Mouse (Mus musculus): ENCODE results near the gene Baz2a. TPM values are rescaled to one million over a fixed set of nuclear protein-coding genes. Genes with fewer than 3 reads are reported as not detected.
"Not testable (repeated sequence)": the region's sequence is repeated elsewhere in the genome, so short reads cannot be mapped to it uniquely, and the experiment has no call there.

Gene Baz2a
- total RNA-seq, 1 experiment from 2014 or later = 17.8 TPM

- ATAC-seq (replicated peaks in 1 of 2; ENCODE audit: insufficient read depth in 1 of 2, low FRiP score in 2 of 2, low TSS enrichment in 1 of 2, low read depth in 1 of 2, poor library complexity in 2 of 2, severe bottlenecking in 2 of 2) = no peak
Measured at GRCm38 (mm10) chr10:128142165-128142564, 50.8 kb downstream of the Baz2a start.

DNA sequence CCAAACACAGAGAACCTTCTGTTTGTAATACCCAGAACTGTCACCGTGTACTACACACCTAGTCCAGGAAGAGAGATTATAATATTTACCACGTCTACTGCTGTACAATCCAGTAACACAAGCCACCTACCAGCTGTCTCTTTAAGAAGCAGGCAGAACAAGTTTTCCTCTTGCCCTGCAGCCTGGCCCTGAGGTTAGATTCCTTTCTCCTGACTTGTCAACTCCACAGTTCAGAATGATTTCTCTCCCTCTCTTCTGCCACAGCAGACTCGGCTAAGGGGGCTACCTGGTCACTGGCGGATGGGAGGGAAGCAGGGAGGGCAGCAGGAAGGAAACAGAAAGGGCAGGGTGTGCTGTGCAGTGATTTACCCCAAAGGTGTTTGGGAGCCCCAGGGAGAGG, 52.3 kb downstream of the Baz2a start:
- no peak for ATAC-seq (replicated peaks in 1 of 2; ENCODE audit: insufficient read depth in 1 of 2, low FRiP score in 2 of 2, low TSS enrichment in 1 of 2, low read depth in 1 of 2, poor library complexity in 2 of 2, severe bottlenecking in 2 of 2)

GRCm38 (mm10) chr10:128144961-128145360, 53.6 kb downstream of the Baz2a start:
- ATAC-seq (replicated peaks in 1 of 2; ENCODE audit: insufficient read depth in 1 of 2, low FRiP score in 2 of 2, low TSS enrichment in 1 of 2, low read depth in 1 of 2, poor library complexity in 2 of 2, severe bottlenecking in 2 of 2) = no peak

- no peak for ATAC-seq (replicated peaks in 1 of 2; ENCODE audit: insufficient read depth in 1 of 2, low FRiP score in 2 of 2, low TSS enrichment in 1 of 2, low read depth in 1 of 2, poor library complexity in 2 of 2, severe bottlenecking in 2 of 2)
Measured at GRCm38 (mm10) chr10:128148789-128149365, 57.5 kb downstream of the Baz2a start.

GRCm38 (mm10) chr10:128149592-128149991, 58.2 kb downstream of the Baz2a start:
- peak; percentile 95 to 98 for ATAC-seq (replicated peaks in 1 of 2; ENCODE audit: insufficient read depth in 1 of 2, low FRiP score in 2 of 2, low TSS enrichment in 1 of 2, low read depth in 1 of 2, poor library complexity in 2 of 2, severe bottlenecking in 2 of 2)

DNA sequence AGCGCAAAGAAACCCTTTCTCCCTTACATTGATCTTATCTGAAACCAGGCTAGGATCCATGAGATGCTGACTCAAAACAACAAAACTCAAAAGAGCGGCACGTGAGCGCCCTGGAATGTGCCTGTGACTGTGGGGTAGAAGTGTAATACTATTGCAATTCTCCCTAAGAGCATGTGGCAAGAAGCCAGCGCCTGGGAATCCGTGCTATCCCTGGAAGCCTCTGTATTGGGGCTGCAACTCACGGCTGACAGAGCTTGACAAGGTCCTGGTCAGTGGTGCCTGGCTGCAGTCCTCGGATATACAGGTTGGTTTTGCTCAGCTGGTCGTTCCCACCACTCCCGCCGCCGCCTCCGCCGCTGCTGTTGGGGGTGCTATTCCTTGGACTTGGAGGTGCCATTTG, 59.6 kb downstream of the Baz2a start:
- ATAC-seq (replicated peaks in 1 of 2; ENCODE audit: insufficient read depth in 1 of 2, low FRiP score in 2 of 2, low TSS enrichment in 1 of 2, low read depth in 1 of 2, poor library complexity in 2 of 2, severe bottlenecking in 2 of 2) = no peak

DNA sequence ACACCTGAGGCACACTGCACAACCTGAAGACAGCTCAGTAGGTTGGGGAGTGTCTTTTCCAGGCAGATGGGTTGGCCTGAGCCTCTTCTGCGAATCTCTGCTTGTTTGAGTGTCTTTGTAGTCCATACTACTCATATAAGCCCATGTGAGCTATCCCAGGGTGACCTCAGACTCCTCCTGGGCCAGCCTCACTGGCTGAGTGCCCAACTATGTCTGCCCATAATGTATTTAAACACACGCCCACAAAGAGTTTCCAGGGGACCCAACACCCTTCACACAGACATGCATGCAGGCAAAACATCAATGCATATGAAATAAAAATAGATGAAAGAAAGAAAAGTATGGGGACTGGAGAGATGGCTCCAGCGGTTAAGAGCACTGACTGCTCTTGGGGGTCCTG, 62.6 kb downstream of the Baz2a start:
- no peak for ATAC-seq (replicated peaks in 1 of 2; ENCODE audit: insufficient read depth in 1 of 2, low FRiP score in 2 of 2, low TSS enrichment in 1 of 2, low read depth in 1 of 2, poor library complexity in 2 of 2, severe bottlenecking in 2 of 2)

DNA sequence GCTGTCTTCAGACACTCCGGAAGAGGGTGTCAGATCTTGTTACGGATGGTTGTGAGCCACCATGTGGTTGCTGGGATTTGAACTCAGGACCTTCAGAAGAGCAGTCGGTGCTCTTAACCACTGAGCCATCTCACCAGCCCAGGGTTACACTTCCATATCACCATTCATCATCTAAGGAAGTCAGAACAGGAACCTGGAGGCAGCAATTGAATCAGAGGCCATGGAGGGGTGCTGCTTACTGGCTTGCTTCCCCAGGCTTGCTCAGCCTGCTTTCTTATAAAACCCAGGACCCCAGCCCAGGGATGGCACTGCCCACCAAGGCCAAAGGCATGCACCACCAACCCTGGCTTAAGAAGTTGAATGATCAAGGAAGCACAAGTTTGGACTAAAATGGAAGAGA, 74.3 kb downstream of the Baz2a start:
- ATAC-seq (replicated peaks in 1 of 2; ENCODE audit: insufficient read depth in 1 of 2, low FRiP score in 2 of 2, low TSS enrichment in 1 of 2, low read depth in 1 of 2, poor library complexity in 2 of 2, severe bottlenecking in 2 of 2) = not testable (repeated sequence)

DNA sequence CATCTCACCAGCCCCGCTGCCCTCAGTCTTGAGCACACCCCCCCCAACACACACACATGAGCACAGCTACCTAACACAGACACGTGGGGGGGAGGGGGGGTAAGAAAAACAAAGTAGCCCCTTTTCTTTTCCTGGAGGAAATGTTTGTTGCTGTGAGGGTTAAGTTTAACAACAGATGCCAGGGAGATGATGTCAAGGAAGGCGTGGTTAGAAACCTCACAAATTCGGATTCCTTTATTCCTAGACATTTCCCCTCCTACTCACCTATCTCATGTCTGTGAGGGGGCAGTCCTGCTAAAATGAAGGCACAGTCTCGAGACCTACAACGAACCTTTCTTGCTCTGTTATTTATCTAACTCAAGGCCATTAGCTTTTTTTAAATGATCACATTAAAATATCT, 75.7 kb downstream of the Baz2a start:
- no peak for ATAC-seq (replicated peaks in 1 of 2; ENCODE audit: insufficient read depth in 1 of 2, low FRiP score in 2 of 2, low TSS enrichment in 1 of 2, low read depth in 1 of 2, poor library complexity in 2 of 2, severe bottlenecking in 2 of 2)

- not testable (repeated sequence) for ATAC-seq (replicated peaks in 1 of 2; ENCODE audit: insufficient read depth in 1 of 2, low FRiP score in 2 of 2, low TSS enrichment in 1 of 2, low read depth in 1 of 2, poor library complexity in 2 of 2, severe bottlenecking in 2 of 2)
Measured at GRCm38 (mm10) chr10:128171348-128171747, 80.0 kb downstream of the Baz2a start.

GRCm38 (mm10) chr10:128175302-128175701, 83.9 kb downstream of the Baz2a start:
- no peak for ATAC-seq (replicated peaks in 1 of 2; ENCODE audit: insufficient read depth in 1 of 2, low FRiP score in 2 of 2, low TSS enrichment in 1 of 2, low read depth in 1 of 2, poor library complexity in 2 of 2, severe bottlenecking in 2 of 2)

- ATAC-seq (replicated peaks in 1 of 2; ENCODE audit: insufficient read depth in 1 of 2, low FRiP score in 2 of 2, low TSS enrichment in 1 of 2, low read depth in 1 of 2, poor library complexity in 2 of 2, severe bottlenecking in 2 of 2) = peak; percentile 95 to 97
Measured at GRCm38 (mm10) chr10:128175996-128176755, 84.8 kb downstream of the Baz2a start.

DNA sequence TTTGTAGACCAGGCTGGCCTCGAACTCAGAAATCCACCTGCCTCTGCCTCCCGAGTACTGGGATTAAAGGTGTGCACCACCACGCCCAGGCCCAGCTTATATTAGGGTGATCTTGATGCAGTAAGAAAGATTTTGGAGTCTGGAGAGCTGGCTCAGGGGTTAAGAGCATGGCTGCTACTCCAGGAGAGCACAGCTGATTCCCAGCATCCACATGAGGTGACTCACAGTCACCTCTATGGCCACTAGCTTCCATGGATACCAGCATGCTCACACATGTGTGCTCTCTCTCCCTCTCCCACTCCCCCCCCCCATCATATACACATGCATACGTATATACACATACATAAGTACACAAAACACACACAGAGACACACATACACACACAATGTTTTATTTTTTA, 85.9 kb downstream of the Baz2a start:
- ATAC-seq (replicated peaks in 1 of 2; ENCODE audit: insufficient read depth in 1 of 2, low FRiP score in 2 of 2, low TSS enrichment in 1 of 2, low read depth in 1 of 2, poor library complexity in 2 of 2, severe bottlenecking in 2 of 2) = no peak

Other genes with a start within 250 kb of the Baz2a start
- gene Rdh19, start 241.6 kb upstream of the Baz2a start, total RNA-seq (2017) = not detected in 2 replicates
- gene Rdh16f2, start 225.1 kb upstream of the Baz2a start, total RNA-seq (2017) = not detected in 2 replicates
- gene Rdh7, start 202.8 kb upstream of the Baz2a start, total RNA-seq (2017) = not detected in 2 replicates
- not detected in 2 replicates for gene Sdr9c7, start 193.1 kb upstream of the Baz2a start, total RNA-seq (2017)
- not detected in 2 replicates for gene Hsd17b6, start 84.0 kb upstream of the Baz2a start, total RNA-seq (2017)
- gene Prim1, start 76.4 kb upstream of the Baz2a start, total RNA-seq (2017) = 108 and 113 TPM in 2 replicates
- gene Naca, start 56.0 kb upstream of the Baz2a start, total RNA-seq (2017) = 2,160 and 2,701 TPM in 2 replicates
- 249 and 336 TPM in 2 replicates for gene Ptges3, start 32.6 kb upstream of the Baz2a start, total RNA-seq (2017)
- gene Atp5b, start 8.3 kb upstream of the Baz2a start, total RNA-seq (2017) = 1,271 and 2,840 TPM in 2 replicates
- gene Rbms2, start 88.7 kb downstream of the Baz2a start, total RNA-seq (2017) = 6.9 and 9.3 TPM in 2 replicates
- 0.38 and 0.79 TPM in 2 replicates for gene Gls2, start 102.9 kb downstream of the Baz2a start, total RNA-seq (2017)
- gene Spryd4, start 120.2 kb downstream of the Baz2a start, total RNA-seq (2017) = 10.3 and 11.9 TPM in 2 replicates
- gene Mip, start 134.3 kb downstream of the Baz2a start, total RNA-seq (2017) = 0.69 TPM in 1 of 2 replicates, not detected in the other
- gene Timeless, start 140.5 kb downstream of the Baz2a start, total RNA-seq (2017) = 52.8 and 60.3 TPM in 2 replicates
- gene Apon, start 162.5 kb downstream of the Baz2a start, total RNA-seq (2017) = 0.19 TPM in 1 of 2 replicates, not detected in the other
- gene Apof, start 177.1 kb downstream of the Baz2a start, total RNA-seq (2017) = not detected in 2 replicates
- 12.3 and 18.1 TPM in 2 replicates for gene Stat2, start 179.0 kb downstream of the Baz2a start, total RNA-seq (2017)
- gene Il23a, start 207.2 kb downstream of the Baz2a start, total RNA-seq (2017) = 1.1 TPM in 1 of 2 replicates, not detected in the other
- gene Pan2, start 211.8 kb downstream of the Baz2a start, total RNA-seq (2017) = 12.7 and 16.9 TPM in 2 replicates
- gene Cnpy2, start 230.9 kb downstream of the Baz2a start, total RNA-seq (2017) = 106 and 135 TPM in 2 replicates
- gene Cs, start 246.2 kb downstream of the Baz2a start, total RNA-seq (2017) = 69.8 and 79.5 TPM in 2 replicates

Data from hematopoietic stem cell, adult 5-6 weeks (primary cell).